Mouse (Mus musculus) B cell, adult 62 days (primary cell): Measurements from ENCODE around the gene Srsf11. TPM values are rescaled to one million over a fixed set of nuclear protein-coding genes. Genes with fewer than 3 reads are reported as not detected.

Experiments used
- total RNA-seq: library from RNA; stranded (reverse); gene quantifications from 4 replicates; pipeline ENCODE4 v1.2.4, GENCODE M21; 2023

Srsf11 gene
- total RNA-seq: 436 to 462 TPM (median 455 TPM) in 4 replicates

GRCm38 (mm10) chr3:158036329-158036988 is at the start of gene Srsf11, which contains the start of gene Lrrc40:
Gene Srsf11, minus strand, starts transcription at chr3:158036639.
Gene Lrrc40, plus strand, starts transcription at chr3:158036662.

Other genes starting within 250 kb of the Srsf11 start
- gene Cth, start 111.6 kb downstream of the Srsf11 start, total RNA-seq: 0.41 to 0.43 TPM in 2 of 4 replicates, not detected in the others
- 80.8 to 94.5 TPM (median 89.7 TPM) in 4 replicates for gene Ankrd13c, start 89.4 kb downstream of the Srsf11 start, total RNA-seq
- 17.6 to 22.6 TPM (median 18.6 TPM) in 4 replicates for gene Lrrc40, start within 50 bp of the Srsf11 start, total RNA-seq